Mouse (Mus musculus) stomach, postnatal 0 days (tissue): ENCODE data around the gene Hoxd11. TPM values are rescaled to one million over a fixed set of nuclear protein-coding genes. Genes with fewer than 3 reads are reported as not detected.

Experiments
- ATAC-seq: fragments of 200-750 bp; cut with Nextera tagmentation; 2 replicates; pipeline ENCODE4 v1.8.0; 2017; ENCODE audit not compliant: low FRiP score, low TSS enrichment
- DNase-seq: peaks from one replicate; pipeline ENCODE4 v3.0.0-alpha.2; 2016; ENCODE audit warnings: low spot score
- H3K27ac ChIP-seq: fragments of 300-500 bp; sonication (generic); replicated peaks from 2 replicates; pipeline ENCODE4 v1.5.1; 2014; ENCODE audit warnings: mild to moderate bottlenecking, control low read depth
- H3K27me3 ChIP-seq: fragments of 300-500 bp; sonication (generic); 2 replicates; pipeline ENCODE4 v1.6.1; 2014; ENCODE audit warnings: low read length; ENCODE audit not compliant: control insufficient read depth, insufficient read depth
- H3K36me3 ChIP-seq: fragments of 300-500 bp; sonication (generic); 2 replicates; pipeline ENCODE4 v1.6.1; 2014; ENCODE audit warnings: low read length, mixed read lengths; ENCODE audit not compliant: control insufficient read depth, insufficient read depth
- H3K4me1 ChIP-seq: fragments of 300-500 bp; sonication (generic); replicated peaks from 2 replicates; pipeline ENCODE4 v1.6.1; 2014; ENCODE audit warnings: antibody characterized with exemption; ENCODE audit not compliant: control insufficient read depth, insufficient read depth
- H3K4me2 ChIP-seq: fragments of 300-500 bp; sonication (generic); replicated peaks from 2 replicates; pipeline ENCODE4 v1.6.1; 2014; ENCODE audit warnings: low read depth, mild to moderate bottlenecking, control low read depth, moderate library complexity
- H3K4me3 ChIP-seq: fragments of 300-500 bp; sonication (generic); 2 replicates; pipeline ENCODE4 v1.5.1; 2014; ENCODE audit warnings: low read depth, low read length, control low read depth
- H3K9ac ChIP-seq: fragments of 300-500 bp; sonication (generic); 2 replicates; pipeline ENCODE4 v1.6.1; 2014; ENCODE audit warnings: mild to moderate bottlenecking, low read length, control low read depth, mixed read lengths
- H3K9me3 ChIP-seq: fragments of 300-500 bp; sonication (generic); 2 replicates; pipeline ENCODE4 v1.6.1; 2016; ENCODE audit warnings: low read length; ENCODE audit not compliant: control insufficient read depth
- CTCF ChIP-seq: IDR thresholded peaks from 2 replicates; pipeline ENCODE4 v1.5.1; 2016; ENCODE audit warnings: antibody characterized with exemption, low read depth, mild to moderate bottlenecking, moderate library complexity
- EP300 ChIP-seq: optimal IDR thresholded peaks from 2 replicates; pipeline ENCODE3; 2016; ENCODE audit warnings: antibody characterized with exemption
- WGBS: fragments of 180-500 bp; shearing (Covaris S2); extraction: QIAGEN DNeasy Blood & Tissue Kit; methylation state at CpG from one replicate; pipeline ENCODE4 v1.1.7; 2014; 5-methylcytosine and 5-hydroxymethylcytosine counted together
- polyA plus RNA-seq: library from polyadenylated mRNA; unstranded; fragments of >200 nt; fragmentation: Nextera tagmentation; extraction: Ambion mirVana; gene quantifications from 2 replicates; pipeline ENCODE4 v1.2.1, GENCODE M21; 2015

Gene Hoxd11
- polyA plus RNA-seq, 1 experiment from 2014 or later = not detected

- 1% methylated on average over 27 of the region's 27 CpGs for WGBS
- peaks cover 51% of the 10 kb centered on the region for H3K27me3 ChIP-seq
- ATAC-seq (no peak), DNase-seq (no peak)
- H3K4me2 ChIP-seq = no peak overlapping the region
- H3K4me3 ChIP-seq = no peak overlapping the region
- H3K27ac ChIP-seq = no peak overlapping the region
- H3K36me3 ChIP-seq = no peaks in the 10 kb centered on the region
- TF ChIP-seq CTCF (no peak), EP300 (no peak)
- H3K9ac ChIP-seq = no peak overlapping the region
- H3K4me1 ChIP-seq = no peaks in the 10 kb centered on the region
- H3K9me3 ChIP-seq = no peaks in the 10 kb centered on the region
Measured at GRCm38 (mm10) chr2:74686988-74687697, 7.8 kb downstream of the Hoxd11 start.

GRCm38 (mm10) chr2:74687698-74688555, 8.6 kb downstream of the Hoxd11 start:
- no peak overlapping the region for H3K4me3 ChIP-seq
- no peak overlapping the region for H3K27ac ChIP-seq
- no peak overlapping the region for H3K9ac ChIP-seq
- ATAC-seq (no peak), DNase-seq (no peak)
- H3K4me2 ChIP-seq = no peak overlapping the region
- TF ChIP-seq CTCF (no peak), EP300 (no peak)
- H3K9me3 ChIP-seq = no peaks in the 10 kb centered on the region
- H3K36me3 ChIP-seq = no peaks in the 10 kb centered on the region
- 2% methylated on average over 31 of the region's 31 CpGs for WGBS
- H3K27me3 ChIP-seq = peaks cover 50% of the 10 kb centered on the region
- H3K4me1 ChIP-seq = no peaks in the 10 kb centered on the region

DNA sequence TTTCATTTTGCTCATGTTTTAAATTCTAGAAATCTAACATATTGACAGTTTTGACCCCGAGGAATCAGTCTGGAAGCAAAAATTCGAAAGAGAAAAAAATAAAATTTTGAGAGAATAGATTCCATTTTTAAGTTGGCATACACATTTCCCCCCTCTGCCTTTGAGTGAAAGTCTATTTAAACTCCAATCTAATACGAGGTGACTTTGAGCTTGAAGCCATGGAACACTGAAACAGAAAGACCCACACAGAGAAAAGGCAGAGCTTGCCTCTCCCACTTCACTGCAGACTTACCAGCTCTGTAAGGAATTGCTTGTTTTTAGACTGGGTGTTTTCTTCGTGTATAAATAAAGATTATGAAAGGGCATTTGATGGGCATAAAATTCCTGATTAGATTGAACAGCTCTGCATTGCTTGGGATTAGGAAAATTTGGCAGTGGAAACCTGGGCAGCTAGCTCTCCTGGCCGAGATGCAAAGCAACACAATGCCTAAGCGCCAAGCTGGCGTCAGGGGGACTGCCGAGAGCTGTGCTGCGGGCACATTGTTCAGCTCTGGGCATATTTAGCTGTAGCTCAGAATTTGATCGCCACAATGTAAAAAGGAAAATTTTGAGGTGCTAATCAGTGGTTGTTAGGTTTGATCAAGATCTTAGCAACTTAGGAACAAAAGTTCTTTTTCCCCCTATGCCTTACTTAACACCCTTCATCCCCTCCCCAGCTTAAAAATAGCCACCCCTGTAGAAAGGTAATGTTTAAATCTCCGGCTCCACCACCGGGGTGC, 9.6 kb downstream of the Hoxd11 start:
- Histone ChIP-seq H3K4me1 (no peaks in the 10 kb centered on the region), H3K9me3 (no peaks in the 10 kb centered on the region), H3K4me3 (no peak overlapping the region), H3K27ac (no peak overlapping the region), H3K9ac (no peak overlapping the region), H3K36me3 (no peaks in the 10 kb centered on the region), H3K27me3 (peaks cover 47% of the 10 kb centered on the region), H3K4me2 (no peak overlapping the region)
- no peak for ATAC-seq
- TF ChIP-seq EP300 = no peak
- TF ChIP-seq CTCF = no peak
- DNase-seq = no peak
- 8% methylated on average over 12 of the region's 12 CpGs for WGBS

DNA sequence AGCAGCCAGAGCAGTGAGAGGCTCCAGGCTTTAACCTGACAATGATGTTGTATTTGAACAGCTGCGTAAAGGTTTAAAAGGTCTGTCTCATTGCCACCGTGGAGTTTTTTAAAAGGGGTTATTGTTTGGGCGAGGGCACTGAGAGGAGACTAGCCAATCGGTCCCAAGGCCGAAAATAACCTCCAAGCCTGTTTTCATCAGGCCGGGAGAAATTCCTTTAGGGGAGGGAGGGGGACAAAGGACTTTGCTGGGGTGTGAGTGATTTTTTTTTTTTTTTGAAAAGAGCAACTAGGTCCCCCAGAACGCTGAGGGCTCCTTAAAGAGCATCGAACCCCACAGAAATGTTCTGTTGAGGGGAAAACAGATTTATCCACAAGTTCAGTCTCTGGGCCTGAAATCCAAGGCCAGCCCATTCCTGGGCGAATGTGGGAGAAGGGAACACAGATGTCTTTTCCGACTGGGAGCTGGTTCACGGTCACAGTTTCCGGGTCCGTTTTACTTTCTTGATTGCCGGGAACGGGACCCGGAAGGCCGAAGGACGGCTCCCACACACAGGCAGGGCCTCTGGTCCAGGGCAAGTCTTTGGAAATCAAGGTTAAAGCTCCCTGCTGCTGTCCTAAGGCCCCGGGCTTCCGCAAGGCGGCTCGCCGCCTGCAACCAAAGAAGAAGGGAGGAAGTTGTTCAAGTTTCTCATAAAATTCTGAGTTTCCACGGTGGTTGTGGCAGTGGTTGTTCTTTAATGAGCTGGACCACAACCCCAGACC, 10.4 kb downstream of the Hoxd11 start:
- no peaks in the 10 kb centered on the region for H3K36me3 ChIP-seq
- peaks cover 43% of the 10 kb centered on the region for H3K27me3 ChIP-seq
- H3K4me3 ChIP-seq = no peak overlapping the region
- no peak for TF ChIP-seq CTCF
- no peak for TF ChIP-seq EP300
- no peak overlapping the region for H3K27ac ChIP-seq
- ATAC-seq (no peak), DNase-seq (no peak)
- no peak overlapping the region for H3K9ac ChIP-seq
- no peak overlapping the region for H3K4me2 ChIP-seq
- no peaks in the 10 kb centered on the region for H3K9me3 ChIP-seq
- H3K4me1 ChIP-seq = no peaks in the 10 kb centered on the region
- WGBS = 4% methylated on average over 24 of the region's 24 CpGs

DNA sequence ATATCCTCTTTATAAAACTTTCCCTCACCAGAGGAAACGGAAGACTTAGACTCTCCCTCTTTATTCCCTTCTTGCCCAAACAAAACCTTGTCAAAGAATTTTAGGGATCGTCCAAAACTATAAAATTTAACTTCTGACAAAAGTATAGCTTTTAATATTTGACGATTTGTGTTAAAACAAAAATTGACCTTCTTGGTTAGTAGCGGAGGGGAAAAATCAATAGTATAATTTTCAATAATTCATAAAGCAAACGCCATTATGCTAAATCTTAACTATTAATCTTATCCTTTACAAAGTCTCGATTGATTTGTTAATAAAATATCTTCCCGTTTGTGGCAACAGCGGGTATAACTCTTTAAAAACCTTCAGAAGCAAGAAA, 11.0 kb downstream of the Hoxd11 start:
- no peak for ATAC-seq
- Histone ChIP-seq H3K27ac (no peak overlapping the region), H3K4me1 (no peaks in the 10 kb centered on the region), H3K4me3 (no peak overlapping the region), H3K36me3 (no peaks in the 10 kb centered on the region), H3K4me2 (no peak overlapping the region), H3K9ac (no peak overlapping the region), H3K9me3 (no peaks in the 10 kb centered on the region), H3K27me3 (peaks cover 40% of the 10 kb centered on the region)
- no peak for DNase-seq
- WGBS = 9% methylated on average over 8 of the region's 8 CpGs
- no peak for TF ChIP-seq CTCF
- TF ChIP-seq EP300 = no peak
